Mouse (Mus musculus) ES-Bruce4 (cell line): ENCODE data around the gene Ttc25. TPM values are rescaled to one million over a fixed set of nuclear protein-coding genes. Genes with fewer than 3 reads are reported as not detected.

Experiments
- H3K27ac ChIP-seq: 2 replicates; pipeline ENCODE4 v1.5.1; 2012; ENCODE audit warnings: low read length, inconsistent platforms; ENCODE audit not compliant: insufficient read depth
- H3K27me3 ChIP-seq: 2 replicates; pipeline ENCODE4 v1.6.1; 2012; ENCODE audit warnings: mild to moderate bottlenecking, low read length, inconsistent platforms; ENCODE audit not compliant: control insufficient read depth, poor library complexity, insufficient read depth, severe bottlenecking
- H3K36me3 ChIP-seq: 2 replicates; pipeline ENCODE4 v1.6.1; 2012; ENCODE audit warnings: inconsistent platforms, mild to moderate bottlenecking, low read length, moderate library complexity; ENCODE audit not compliant: control insufficient read depth, poor library complexity, insufficient read depth, severe bottlenecking
- H3K4me1 ChIP-seq: one replicate; pipeline ENCODE4 v1.8.1; 2011; ENCODE audit warnings: low read length; ENCODE audit not compliant: control insufficient read depth, insufficient read depth
- H3K4me3 ChIP-seq: 2 replicates; pipeline ENCODE4 v1.5.1; 2011; ENCODE audit warnings: low read depth, mild to moderate bottlenecking, low read length
- H3K9ac ChIP-seq: 2 replicates; pipeline ENCODE4 v1.6.1; 2012; ENCODE audit warnings: low read depth, mild to moderate bottlenecking, inconsistent platforms; ENCODE audit not compliant: poor library complexity, severe bottlenecking
- H3K9me3 ChIP-seq: replicated peaks from 2 replicates; pipeline ENCODE4 v1.6.1; 2012; ENCODE audit warnings: mild to moderate bottlenecking, low read length, inconsistent platforms; ENCODE audit not compliant: control insufficient read depth, poor library complexity, insufficient read depth, severe bottlenecking
- CTCF ChIP-seq: IDR thresholded peaks from one replicate; pipeline ENCODE4 v1.8.1; 2011; ENCODE audit warnings: low read depth, low read length
- EP300 ChIP-seq: IDR thresholded peaks from 2 replicates; pipeline ENCODE4 v1.6.1; 2011; ENCODE audit warnings: low read depth, low read length; ENCODE audit not compliant: insufficient read depth
- POLR2A ChIP-seq: IDR thresholded peaks from one replicate; pipeline ENCODE4 v1.8.1; 2011; ENCODE audit warnings: low read length; ENCODE audit not compliant: insufficient read depth
- polyA plus RNA-seq: library from polyadenylated mRNA; stranded (reverse); fragments of >200 nt; gene quantifications from 2 replicates; pipeline ENCODE4 v1.2.4, GENCODE M21; 2011; ENCODE audit warnings: low read depth; ENCODE audit not compliant: missing spikeins, insufficient read depth, insufficient read length

Ttc25 gene
- polyA plus RNA-seq, 1 experiment, result 2.5 TPM

- Histone ChIP-seq H3K36me3 (peaks cover 64% of the 10 kb centered on the region), H3K9me3 (no peaks in the 10 kb centered on the region), H3K27ac (no peak overlapping the region), H3K4me1 (peaks cover 2% of the 10 kb centered on the region), H3K27me3 (no peaks in the 10 kb centered on the region), H3K9ac (no peak overlapping the region), H3K4me3 (no peak overlapping the region)
- no peak for TF ChIP-seq CTCF
- TF ChIP-seq POLR2A, result no peak
- TF ChIP-seq EP300, result no peak
Measured at GRCm38 (mm10) chr11:100601372-100601771, 56.0 kb downstream of the Ttc25 start.

- TF ChIP-seq CTCF (no peak), EP300 (no peak), POLR2A (no peak)
- H3K9me3 ChIP-seq, result no peaks in the 10 kb centered on the region
- peaks cover 53% of the 10 kb centered on the region for H3K36me3 ChIP-seq
- H3K27ac ChIP-seq, result no peak overlapping the region
- H3K4me3 ChIP-seq, result no peak overlapping the region
- H3K9ac ChIP-seq, result no peak overlapping the region
- no peaks in the 10 kb centered on the region for H3K27me3 ChIP-seq
- H3K4me1 ChIP-seq, result peaks cover 2% of the 10 kb centered on the region
Measured at GRCm38 (mm10) chr11:100603155-100603554, 57.7 kb downstream of the Ttc25 start.

- TF ChIP-seq EP300, result no peak
- no peak for TF ChIP-seq POLR2A
- TF ChIP-seq CTCF, result no peak
- Histone ChIP-seq H3K36me3 (peaks cover 49% of the 10 kb centered on the region), H3K27me3 (no peaks in the 10 kb centered on the region), H3K4me3 (no peak overlapping the region), H3K9ac (no peak overlapping the region), H3K27ac (no peak overlapping the region), H3K4me1 (peaks cover 2% of the 10 kb centered on the region), H3K9me3 (no peaks in the 10 kb centered on the region)
Measured at GRCm38 (mm10) chr11:100603813-100604212, 58.4 kb downstream of the Ttc25 start.

- H3K27me3 ChIP-seq, result no peaks in the 10 kb centered on the region
- H3K9ac ChIP-seq, result no peak overlapping the region
- no peak overlapping the region for H3K4me3 ChIP-seq
- H3K9me3 ChIP-seq, result no peaks in the 10 kb centered on the region
- H3K27ac ChIP-seq, result no peak overlapping the region
- peaks cover 45% of the 10 kb centered on the region for H3K36me3 ChIP-seq
- peaks cover 2% of the 10 kb centered on the region for H3K4me1 ChIP-seq
- no peak for TF ChIP-seq POLR2A
- TF ChIP-seq EP300, result no peak
- TF ChIP-seq CTCF, result no peak
Measured at GRCm38 (mm10) chr11:100604321-100605005, 59.1 kb downstream of the Ttc25 start.

- peaks cover 2% of the 10 kb centered on the region for H3K4me1 ChIP-seq
- TF ChIP-seq CTCF (no peak), POLR2A (no peak), EP300 (no peak)
- no peak overlapping the region for H3K9ac ChIP-seq
- H3K27me3 ChIP-seq, result no peaks in the 10 kb centered on the region
- H3K9me3 ChIP-seq, result no peaks in the 10 kb centered on the region
- no peak overlapping the region for H3K4me3 ChIP-seq
- H3K36me3 ChIP-seq, result peaks cover 38% of the 10 kb centered on the region
- H3K27ac ChIP-seq, result no peak overlapping the region
Measured at GRCm38 (mm10) chr11:100605451-100605850, 60.0 kb downstream of the Ttc25 start.

GRCm38 (mm10) chr11:100607121-100607520 lies 61.7 kb downstream of the Ttc25 start:
- H3K9ac ChIP-seq, result no peak overlapping the region
- H3K4me1 ChIP-seq, result peaks cover 2% of the 10 kb centered on the region
- no peaks in the 10 kb centered on the region for H3K9me3 ChIP-seq
- H3K27me3 ChIP-seq, result no peaks in the 10 kb centered on the region
- no peak overlapping the region for H3K4me3 ChIP-seq
- H3K27ac ChIP-seq, result no peak overlapping the region
- peaks cover 26% of the 10 kb centered on the region for H3K36me3 ChIP-seq
- TF ChIP-seq POLR2A (no peak), CTCF (no peak), EP300 (no peak)
